Mouse (Mus musculus) thymus, postnatal 25 days (tissue): ENCODE measurements around the gene Abcg4.
A peak's percentile ranks its signal among the peaks of the same experiment; 100 is the strongest.
"Not testable (repeated sequence)": the region's sequence is repeated elsewhere in the genome, so short reads cannot be mapped to it uniquely, and the experiment has no call there.

ENCODE experiments used
- DNase-seq: peaks from one replicate; pipeline ENCODE4 v3.0.0; 2022

Abcg4 gene

GRCm38 (mm10) chr9:44288076-44288958 is at the start of gene Abcg4:
Gene Abcg4, minus strand, starts transcription at chr9:44288615.
- no peak for DNase-seq

GRCm38 (mm10) chr9:44337436-44338169 is 49.2 kb upstream of the Abcg4 start:
- no peak for DNase-seq

GRCm38 (mm10) chr9:44336964-44337363 is 48.5 kb upstream of the Abcg4 start:
- DNase-seq: no peak

- DNase-seq: not testable (repeated sequence)
Measured at GRCm38 (mm10) chr9:44336513-44336912, 48.1 kb upstream of the Abcg4 start.

- DNase-seq: no peak
Measured at GRCm38 (mm10) chr9:44336093-44336406, 47.6 kb upstream of the Abcg4 start.

GRCm38 (mm10) chr9:44335331-44336092 is 47.1 kb upstream of the Abcg4 start:
- peak; percentile 59 for DNase-seq

- DNase-seq: peak; percentile 98
Measured at GRCm38 (mm10) chr9:44334396-44335330, 46.2 kb upstream of the Abcg4 start, which contains the start of gene H2afx. Gene H2afx, plus strand, starts transcription at chr9:44334694.

- no peak for DNase-seq
Measured at GRCm38 (mm10) chr9:44332918-44333638, 44.7 kb upstream of the Abcg4 start.

- DNase-seq: no peak
Measured at GRCm38 (mm10) chr9:44330736-44331135, 42.3 kb upstream of the Abcg4 start.

- DNase-seq: no peak
Measured at GRCm38 (mm10) chr9:44327926-44328325, 39.5 kb upstream of the Abcg4 start.

GRCm38 (mm10) chr9:44327064-44327711 is 38.8 kb upstream of the Abcg4 start:
- no peak for DNase-seq

- peak; percentile 77 for DNase-seq
Measured at GRCm38 (mm10) chr9:44326371-44327063, 38.1 kb upstream of the Abcg4 start.

- DNase-seq: no peak
Measured at GRCm38 (mm10) chr9:44325768-44326370, 37.5 kb upstream of the Abcg4 start, which contains the start of gene Dpagt1. Gene Dpagt1, plus strand, starts transcription at chr9:44326019.

GRCm38 (mm10) chr9:44325032-44325767 is 36.8 kb upstream of the Abcg4 start:
- DNase-seq: not testable (repeated sequence)

GRCm38 (mm10) chr9:44324147-44324546 is 35.7 kb upstream of the Abcg4 start:
- no peak for DNase-seq

- not testable (repeated sequence) for DNase-seq
Measured at GRCm38 (mm10) chr9:44323656-44324055, 35.2 kb upstream of the Abcg4 start.

- DNase-seq: no peak
Measured at GRCm38 (mm10) chr9:44320799-44321133, 32.4 kb upstream of the Abcg4 start.

- peak; percentile 84 for DNase-seq
Measured at GRCm38 (mm10) chr9:44319887-44320798, 31.7 kb upstream of the Abcg4 start, which contains the start of gene C2cd2l. Gene C2cd2l, minus strand, starts transcription at chr9:44320285.
